Mouse (Mus musculus) testis, postnatal 14 days (tissue): ENCODE results near the gene Fn3krp.
A peak's percentile ranks its signal among the peaks of the same experiment; 100 is the strongest.

ENCODE experiments used
- DNase-seq: peaks from one replicate; pipeline ENCODE4 v3.0.0; 2021; ENCODE audit warnings: low spot score

Fn3krp gene

DNA sequence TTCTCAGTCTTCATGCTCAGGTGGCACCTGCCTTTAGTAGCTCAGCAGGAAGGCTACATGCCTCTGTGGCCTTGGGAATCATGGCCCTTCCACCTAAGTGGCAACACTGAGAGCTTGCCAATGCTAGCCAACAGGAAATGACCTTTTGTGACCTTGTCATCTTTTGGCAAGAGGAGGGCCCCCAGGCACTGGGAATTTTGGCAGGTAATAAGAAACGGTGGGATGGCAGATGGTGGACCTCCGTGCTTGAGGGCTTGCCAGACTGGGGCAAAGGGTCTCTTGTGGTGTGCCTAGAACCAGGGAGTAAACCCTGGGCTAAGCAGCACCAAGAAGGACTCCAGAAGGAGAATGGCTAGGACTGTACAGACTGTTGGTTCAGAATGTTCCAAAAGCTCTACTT is 20.9 kb downstream of the Fn3krp start:
- no peak for DNase-seq

- no peak for DNase-seq
These were observed 30.1 kb downstream of the Fn3krp start for GRCm38 (mm10) chr11:121451216-121451726.

GRCm38 (mm10) chr11:121451753-121452635 is 30.8 kb downstream of the Fn3krp start, which contains the start of gene Tbcd:
Tbcd (plus strand) TSS chr11:121451949.
- peak; percentile 88 for DNase-seq

GRCm38 (mm10) chr11:121457874-121458273 is 36.7 kb downstream of the Fn3krp start:
- no peak for DNase-seq

- no peak for DNase-seq
These were observed 46.2 kb downstream of the Fn3krp start for GRCm38 (mm10) chr11:121467408-121467807.

DNA sequence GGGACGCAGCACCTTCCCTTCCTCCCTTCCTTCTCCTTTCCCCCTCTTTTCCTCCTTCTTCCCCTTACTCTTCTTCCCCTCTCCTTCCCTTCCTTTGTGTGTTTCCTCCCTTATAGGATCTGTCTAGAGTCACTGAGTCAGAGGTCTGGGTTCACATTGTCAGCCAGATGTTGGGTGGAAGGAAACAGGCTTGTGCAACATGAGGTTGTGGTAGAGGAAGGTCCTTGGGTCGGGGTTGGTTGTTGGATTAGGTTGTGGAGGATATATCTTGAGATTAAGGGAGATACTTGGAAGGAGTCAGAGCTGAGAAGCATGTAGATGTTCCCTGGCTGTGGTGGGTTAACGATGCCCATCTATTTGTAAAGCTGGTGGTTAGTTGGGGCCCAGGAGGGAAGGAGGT is 53.6 kb downstream of the Fn3krp start:
- DNase-seq, result no peak

- DNase-seq, result peak; percentile 37
These were observed 54.7 kb downstream of the Fn3krp start for GRCm38 (mm10) chr11:121475699-121476415.

- DNase-seq, result no peak
These were observed 58.4 kb downstream of the Fn3krp start for GRCm38 (mm10) chr11:121479476-121480203.
